Mouse (Mus musculus) cerebellum, adult 9-10 months (tissue): Measurements from ENCODE around the gene Pak6.
A peak's percentile ranks its signal among the peaks of the same experiment; 100 is the strongest.

ENCODE experiments used
- DNase-seq: peaks from one replicate; pipeline ENCODE4 v3.0.0; 2022

Pak6 gene

DNA sequence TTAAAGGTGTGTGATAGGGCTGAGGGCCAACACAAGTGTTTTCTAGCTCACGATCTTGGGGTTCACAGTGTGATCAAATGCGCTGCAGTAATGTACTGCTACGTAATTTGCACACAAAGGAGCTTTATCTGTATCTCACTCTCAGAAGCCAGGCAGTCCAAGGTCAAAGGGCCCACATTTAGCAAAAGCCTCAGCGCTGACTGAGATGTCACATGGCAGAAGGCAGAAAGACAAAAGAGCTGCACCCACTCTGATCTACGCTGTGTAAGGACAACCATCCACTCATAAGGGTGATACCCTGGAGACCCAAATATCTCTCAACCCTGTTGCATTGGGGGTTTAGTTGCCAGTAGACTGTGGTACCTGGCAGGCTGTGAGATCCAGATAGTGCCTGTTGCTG lies 4.1 kb downstream of the Pak6 start:
- DNase-seq = no peak

DNA sequence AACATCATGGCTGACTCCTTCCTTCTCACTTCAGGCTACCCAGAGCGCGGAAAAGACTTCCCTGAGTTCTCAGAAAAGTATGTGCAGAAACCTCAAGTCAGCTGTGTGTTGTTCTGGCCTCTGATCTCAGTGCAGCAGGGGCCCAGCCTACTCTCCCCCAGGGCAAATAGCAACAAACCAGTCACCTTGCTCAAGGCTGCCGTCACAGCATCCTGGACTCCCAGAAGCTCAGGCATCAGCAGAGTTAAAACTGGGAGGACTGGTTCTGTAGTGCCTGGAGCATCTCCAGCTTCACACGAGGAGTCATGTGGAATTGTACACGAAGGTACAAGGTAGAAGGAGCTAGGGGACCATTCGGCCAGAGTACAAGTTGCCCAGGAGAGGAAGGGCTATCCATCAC lies 6.1 kb downstream of the Pak6 start:
- DNase-seq = no peak

DNA sequence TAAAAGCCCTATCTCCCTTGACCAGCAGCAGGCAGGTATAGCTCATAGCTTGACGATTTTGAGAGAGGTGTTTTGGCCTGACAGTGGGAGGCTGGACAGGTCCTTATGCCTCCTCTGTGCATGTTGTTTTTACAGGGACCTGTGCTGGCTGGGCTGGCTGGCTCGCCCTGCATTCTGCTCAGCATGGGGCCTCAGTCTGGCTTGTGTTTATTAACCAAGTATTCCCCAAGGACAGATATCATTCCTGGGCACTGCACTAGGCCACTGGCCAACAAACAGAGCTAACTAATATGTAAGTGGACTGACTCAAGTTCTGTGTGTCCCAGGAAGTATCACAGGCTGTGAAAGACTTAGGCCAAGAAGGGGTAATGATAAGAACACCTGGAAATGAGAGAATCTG lies 6.7 kb downstream of the Pak6 start:
- no peak for DNase-seq

GRCm38 (mm10) chr2:118671728-118672127 lies 8.6 kb downstream of the Pak6 start:
- DNase-seq = no peak

DNA sequence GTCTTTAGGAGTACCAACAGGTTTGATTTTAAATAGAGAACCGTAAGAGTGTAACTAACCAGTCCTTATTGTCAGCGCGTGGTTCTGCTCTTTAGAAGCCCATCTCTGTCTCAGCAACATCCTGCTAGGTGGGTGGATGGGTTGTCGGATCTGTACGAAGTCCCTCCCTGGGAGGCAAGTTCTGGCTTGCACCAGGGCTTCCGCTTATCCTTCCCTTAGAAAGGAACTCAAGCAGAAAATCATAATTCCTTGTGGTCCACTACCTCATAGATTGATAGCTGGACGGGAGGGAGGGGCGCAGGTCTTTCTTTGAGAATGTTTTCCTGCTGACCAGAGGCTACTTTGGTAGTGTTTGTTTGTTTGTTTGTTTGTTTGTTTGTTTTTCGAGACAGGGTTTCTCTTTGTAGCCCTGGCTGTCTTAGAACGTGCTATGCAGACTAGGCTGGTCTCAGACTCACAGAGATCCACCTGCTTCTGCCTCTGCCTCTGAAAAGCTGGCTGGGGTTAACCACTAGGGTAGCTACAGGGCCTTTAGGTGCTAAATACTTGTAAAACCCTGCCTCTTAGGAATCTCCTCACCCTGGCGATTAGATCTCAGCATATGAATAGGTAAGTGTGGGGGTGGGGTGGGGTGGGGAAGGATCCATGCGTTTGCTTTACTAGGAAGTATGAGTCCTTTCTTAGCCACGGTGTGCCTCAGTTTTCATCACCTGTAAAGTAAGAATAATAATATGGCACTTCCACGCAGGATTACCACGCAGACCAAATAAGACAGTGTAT lies 10.8 kb downstream of the Pak6 start:
- no peak for DNase-seq

DNA sequence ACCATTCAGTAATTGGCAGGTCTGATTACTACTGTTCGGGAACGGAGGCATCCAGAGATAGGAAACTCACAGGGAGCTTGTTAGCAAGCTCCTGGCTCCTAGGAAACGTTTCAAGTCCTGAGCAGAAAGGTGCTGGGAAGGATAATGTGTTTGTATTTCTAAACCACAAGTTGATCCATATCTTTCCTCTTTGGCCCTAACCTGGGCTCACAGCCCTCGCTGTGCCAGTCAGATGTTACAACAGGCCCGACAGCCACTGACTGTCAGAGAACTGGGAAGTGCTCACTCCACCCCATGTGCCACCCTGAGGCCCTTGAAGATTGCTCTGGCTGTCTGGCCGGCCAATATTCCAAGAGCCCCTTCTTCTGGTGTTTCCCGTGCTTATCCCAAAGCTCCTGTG lies 11.4 kb downstream of the Pak6 start:
- no peak for DNase-seq

GRCm38 (mm10) chr2:118676839-118677741 lies 14.0 kb downstream of the Pak6 start:
- no peak for DNase-seq

DNA sequence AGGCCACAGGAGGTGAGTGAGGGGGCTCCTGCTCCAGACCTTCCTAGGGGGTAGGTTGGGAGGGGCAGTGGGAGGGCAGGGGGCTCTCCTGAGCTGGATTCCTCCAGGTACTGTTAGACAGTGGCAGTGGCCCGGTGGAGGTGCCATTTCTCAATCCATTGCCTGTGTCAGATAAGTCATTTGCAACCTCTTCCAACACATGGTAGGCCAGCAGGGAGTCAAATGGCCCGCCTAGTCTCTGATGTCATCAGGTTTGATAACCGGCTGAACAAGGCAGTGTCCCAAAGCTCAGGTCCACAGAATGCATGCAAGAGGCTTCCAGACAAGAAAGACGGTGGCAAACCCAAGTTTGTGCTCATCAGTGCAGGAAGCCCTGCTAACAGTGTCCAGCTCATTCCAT lies 14.7 kb downstream of the Pak6 start:
- DNase-seq = peak; percentile 68

- no peak for DNase-seq
These were observed 16.5 kb downstream of the Pak6 start for GRCm38 (mm10) chr2:118679577-118679976.

DNA sequence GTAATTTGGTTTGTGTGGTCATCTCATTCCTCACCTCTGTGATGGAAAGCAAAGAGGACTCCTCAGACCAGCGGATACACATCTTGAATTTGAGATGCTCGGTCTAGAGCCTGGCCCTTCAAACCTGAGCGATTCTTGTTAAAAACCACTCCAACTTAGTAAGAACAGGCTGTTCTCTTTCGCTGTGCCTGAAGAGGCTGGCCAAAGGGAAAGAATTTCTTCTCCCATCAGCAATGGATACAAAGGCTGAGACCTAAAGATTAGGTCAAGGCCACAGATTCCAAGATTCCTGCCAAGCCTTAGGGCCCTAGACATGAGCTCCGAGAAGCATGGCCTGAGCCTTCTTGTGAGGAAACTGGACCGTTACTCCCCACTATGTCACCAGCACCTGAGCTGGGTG lies 17.8 kb downstream of the Pak6 start:
- no peak for DNase-seq

GRCm38 (mm10) chr2:118682544-118683260 lies 19.6 kb downstream of the Pak6 start:
- DNase-seq = no peak

DNA sequence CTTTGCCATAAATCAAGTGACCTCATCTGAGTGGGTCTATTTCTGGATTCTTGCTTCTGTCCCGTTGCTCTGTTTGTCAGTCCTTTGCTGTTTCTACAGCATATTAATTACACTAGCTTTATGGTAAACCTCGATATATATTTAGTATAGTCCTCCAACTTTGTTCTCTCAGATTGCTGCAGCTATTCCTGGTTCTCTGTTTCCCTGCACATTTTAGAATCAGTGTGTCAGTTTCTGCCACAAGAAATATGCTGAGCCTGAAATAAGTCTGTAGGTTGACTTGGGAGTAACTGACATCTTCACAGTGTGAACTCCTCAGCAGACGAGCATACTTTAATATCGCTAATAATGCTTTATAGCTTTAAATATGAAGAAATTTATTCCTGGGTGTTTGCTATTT lies 22.0 kb downstream of the Pak6 start:
- no peak for DNase-seq

- no peak for DNase-seq
These were observed 23.6 kb downstream of the Pak6 start for GRCm38 (mm10) chr2:118686693-118687092.

DNA sequence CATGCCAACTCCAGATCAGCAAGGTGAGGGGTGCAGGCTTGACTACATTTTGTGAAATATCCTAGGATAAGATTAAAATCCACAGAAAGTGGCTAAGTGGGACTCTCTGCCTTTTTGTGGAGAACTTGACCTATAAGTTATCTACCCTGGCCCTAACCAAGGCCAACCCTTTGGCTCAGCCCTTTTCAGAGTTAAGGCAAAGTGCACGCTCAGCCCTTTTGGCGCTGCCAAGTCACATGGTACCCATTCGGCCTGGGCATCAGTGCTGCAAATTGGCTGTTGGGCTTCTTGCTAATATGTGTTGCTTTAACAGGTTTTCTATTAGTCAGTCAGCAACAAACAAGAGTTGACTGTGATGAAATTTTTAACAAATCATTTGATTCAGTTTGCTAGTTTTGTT lies 24.7 kb downstream of the Pak6 start:
- no peak for DNase-seq

DNA sequence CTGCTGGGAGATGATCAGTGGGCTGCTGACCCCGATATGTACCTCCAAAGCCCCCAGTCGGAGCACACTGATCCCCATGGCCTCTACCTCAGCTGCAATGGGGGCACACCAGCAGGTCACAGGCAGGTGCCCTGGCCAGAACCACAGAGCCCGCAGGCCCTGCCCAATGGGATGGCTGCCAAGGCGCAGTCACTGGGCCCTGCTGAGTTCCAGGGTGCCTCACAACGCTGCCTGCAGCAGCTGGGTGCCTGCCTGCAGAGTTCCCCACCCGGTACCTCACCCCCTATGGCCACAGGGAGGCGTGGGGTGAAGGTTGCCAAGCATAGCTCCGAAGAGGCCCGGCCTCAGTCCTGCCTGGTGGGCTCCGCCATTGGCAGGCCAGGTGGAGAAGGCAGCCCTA lies 26.8 kb downstream of the Pak6 start:
- DNase-seq = no peak

- DNase-seq = no peak
These were observed 30.4 kb downstream of the Pak6 start for GRCm38 (mm10) chr2:118693370-118693966.

DNA sequence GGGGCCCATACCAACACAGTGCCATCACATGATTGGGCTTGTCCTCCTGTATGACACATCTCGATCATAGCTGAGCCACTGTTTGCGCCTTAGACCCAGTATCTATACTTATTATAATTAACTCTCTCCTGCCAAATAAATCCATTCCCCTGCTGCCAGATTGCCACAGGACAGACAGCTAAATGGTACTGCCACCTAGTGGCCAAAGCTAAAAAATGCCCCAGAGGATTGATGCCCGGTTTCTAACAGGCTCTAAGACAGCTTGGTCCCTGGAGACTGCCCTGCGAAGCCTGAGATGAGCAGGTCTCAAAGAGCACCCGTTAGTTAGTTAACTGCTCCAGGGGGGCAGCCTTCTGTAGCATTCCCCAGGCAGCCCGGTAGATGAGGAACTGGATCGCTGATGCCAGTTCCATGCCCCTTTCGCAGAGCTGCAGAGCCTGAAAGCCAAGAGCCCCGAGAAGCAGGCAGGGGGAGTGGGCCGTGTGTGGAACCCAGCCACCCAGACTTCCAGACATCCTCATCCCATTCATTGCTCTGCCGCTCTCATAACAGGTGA lies 32.7 kb downstream of the Pak6 start:
- DNase-seq = peak; percentile 70

DNA sequence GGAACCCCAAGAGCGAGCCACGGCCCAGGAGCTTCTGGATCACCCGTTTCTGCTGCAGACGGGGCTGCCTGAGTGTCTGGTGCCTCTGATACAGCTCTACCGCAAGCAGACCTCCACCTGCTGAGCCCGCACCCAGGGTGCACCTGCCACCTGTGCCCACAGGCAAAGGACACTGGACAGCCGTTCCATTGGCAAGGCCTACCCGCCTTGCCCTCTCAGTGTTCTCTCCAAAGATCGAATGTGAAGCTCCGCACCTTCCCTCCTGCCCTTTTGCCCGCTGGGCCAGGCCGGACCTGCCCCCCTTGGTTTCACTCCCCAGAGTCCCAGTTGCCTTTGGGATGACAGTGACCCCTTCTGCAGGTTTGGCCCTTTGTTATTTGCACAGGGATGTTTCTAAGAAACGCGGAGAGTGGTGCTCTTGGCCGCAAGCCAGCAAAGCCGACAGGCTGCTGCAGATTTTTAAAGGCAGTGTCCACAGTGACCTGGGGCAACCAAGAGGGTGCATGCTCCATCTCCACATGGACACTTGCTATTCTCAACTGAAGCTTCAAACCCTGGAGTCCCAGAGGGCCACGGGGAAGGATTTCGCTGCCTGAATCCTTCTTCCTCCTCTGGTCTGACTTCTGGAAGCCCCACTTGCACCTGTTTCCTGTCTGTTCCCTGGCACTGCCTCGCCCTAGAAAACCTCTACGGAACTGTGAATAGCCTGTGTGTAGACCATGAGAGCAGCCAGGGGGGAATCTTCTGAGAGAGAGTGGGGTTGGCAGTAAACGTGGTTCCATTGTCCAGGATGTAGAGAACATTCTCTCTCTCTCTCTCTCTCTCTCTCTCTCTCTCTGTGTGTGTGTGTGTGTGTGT lies 33.6 kb downstream of the Pak6 start:
- no peak for DNase-seq

- no peak for DNase-seq
These were observed 34.3 kb downstream of the Pak6 start for GRCm38 (mm10) chr2:118697311-118697877.

GRCm38 (mm10) chr2:118697955-118698354 lies 34.9 kb downstream of the Pak6 start:
- no peak for DNase-seq
